Mouse (Mus musculus): ENCODE data around the gene Cib4. TPM values are rescaled to one million over a fixed set of nuclear protein-coding genes. Genes with fewer than 3 reads are reported as not detected.

Gene Cib4
- polyA plus RNA-seq (2014; fragmentation: Illumina TruSeq; extraction: RNeasy Lipid Tissue Mini Kit (QIAGEN cat#74804); ENCODE audit: low read depth, low replicate concordance): not detected

GRCm38 (mm10) chr5:30545698-30546097 is at the start of gene Cib4:
Gene Cib4, minus strand, starts transcription at chr5:30545836.

GRCm38 (mm10) chr5:30587681-30588300 is 42.2 kb upstream of the Cib4 start, which contains the start of gene Kcnk3:
Gene Kcnk3, plus strand, starts transcription at chr5:30588170.

GRCm38 (mm10) chr5:30465861-30466260 is 79.8 kb downstream of the Cib4 start, which contains the start of gene 1700001C02Rik:
Gene 1700001C02Rik, plus strand, starts transcription at chr5:30466047.

GRCm38 (mm10) chr5:30461821-30462220 is 83.8 kb downstream of the Cib4 start, which contains the start of gene Otof:
Gene Otof, minus strand, starts transcription at chr5:30461932.

Other genes with a start within 250 kb of the Cib4 start
- not detected for gene Otof, start 83.9 kb downstream of the Cib4 start, polyA plus RNA-seq (2014; fragmentation: Illumina TruSeq; extraction: RNeasy Lipid Tissue Mini Kit (QIAGEN cat#74804); ENCODE audit: low read depth, low replicate concordance)
- not detected for gene 1700001C02Rik, start 79.8 kb downstream of the Cib4 start, polyA plus RNA-seq (2014; fragmentation: Illumina TruSeq; extraction: RNeasy Lipid Tissue Mini Kit (QIAGEN cat#74804); ENCODE audit: low read depth, low replicate concordance)
- 216 TPM for gene Kcnk3, start 42.3 kb upstream of the Cib4 start, polyA plus RNA-seq (2014; fragmentation: Illumina TruSeq; extraction: RNeasy Lipid Tissue Mini Kit (QIAGEN cat#74804); ENCODE audit: low read depth, low replicate concordance)
- gene Slc35f6, start 102.1 kb upstream of the Cib4 start, polyA plus RNA-seq (2014; fragmentation: Illumina TruSeq; extraction: RNeasy Lipid Tissue Mini Kit (QIAGEN cat#74804); ENCODE audit: low read depth, low replicate concordance): 15.9 TPM
- 5.1 TPM for gene Cenpa, start 120.9 kb upstream of the Cib4 start, polyA plus RNA-seq (2014; fragmentation: Illumina TruSeq; extraction: RNeasy Lipid Tissue Mini Kit (QIAGEN cat#74804); ENCODE audit: low read depth, low replicate concordance)
- gene Dpysl5, start 165.7 kb upstream of the Cib4 start, polyA plus RNA-seq (2014; fragmentation: Illumina TruSeq; extraction: RNeasy Lipid Tissue Mini Kit (QIAGEN cat#74804); ENCODE audit: low read depth, low replicate concordance): not detected

Data from adrenal gland, adult 10 weeks (tissue).